Mouse (Mus musculus) lung, postnatal 0 days (tissue): ENCODE measurements around the gene Pds5b.

ENCODE experiments used
- CTCF ChIP-seq: IDR thresholded peaks from 2 replicates; pipeline ENCODE4 v1.5.1; 2016; ENCODE audit warnings: antibody characterized with exemption, mild to moderate bottlenecking
- EP300 ChIP-seq: IDR thresholded peaks from 2 replicates; pipeline ENCODE4 v1.6.1; 2016; ENCODE audit warnings: antibody characterized with exemption, mild to moderate bottlenecking, control low read depth

- TF ChIP-seq EP300 (no peak), CTCF (no peak)
These were observed 186.2 kb downstream of the Pds5b start for GRCm38 (mm10) chr5:150859642-150860194.
